Comparison of ENCODE assay signal across 10 mouse cellular contexts in genomic region chr2:45104066-45104465, GRCm38 (mm10). TPM values are rescaled to one million over a fixed set of nuclear protein-coding genes. Genes with fewer than 3 reads are reported as not detected.
A peak's percentile ranks its signal among the peaks of the same experiment; 100 is the strongest.
DNase-seq lines count a peak whose midpoint lies in the region; ATAC-seq and TF ChIP-seq lines count a peak whose summit lies in the region.
"Had no signal": no experiment of that assay in that cellular context is flagged by ENCODE, and none has a peak within 500 bp of the region (broad histone marks: within the 10 kb centered on the region; RNA-seq: fewer than 3 reads in every experiment).

No protein-coding gene starts in this region.

- no peaks in the 10 kb centered on the region for H3K9me3 ChIP-seq in lung, embryonic 15.5 days
- no peaks in the 10 kb centered on the region for H3K9me3 ChIP-seq in liver, embryonic 14.5 days (ENCODE audit: control insufficient read depth, low read length)
- H3K9me3 ChIP-seq in stomach, embryonic 15.5 days = no peaks in the 10 kb centered on the region

- peaks cover 5% of the 10 kb centered on the region for H3K27me3 ChIP-seq in lung, embryonic 15.5 days
- no peaks in the 10 kb centered on the region for H3K27me3 ChIP-seq in liver, embryonic 14.5 days (ENCODE audit: control insufficient read depth, insufficient read depth, low read length)
- no peaks in the 10 kb centered on the region for H3K27me3 ChIP-seq in stomach, embryonic 15.5 days (replicated peaks)

- no peak for TF ChIP-seq CTCF in gastrocnemius, adult 2 months (IDR thresholded peaks at IDR 0.05)
- no peak for TF ChIP-seq CTCF in liver, embryonic 14.5 days (IDR thresholded peaks at IDR 0.05; ENCODE audit: low read depth)

- intact Hi-C loops in gastrocnemius, adult 2 months (cut with DNase I) = no loop called here

- DNase-seq in gastrocnemius, adult 2 months = no peak
- no peak for DNase-seq in gastrocnemius, postnatal 25 days
- DNase-seq in lung, adult 18-20 months = no peak
- no peak for DNase-seq in liver, embryonic 14.5 days (ENCODE audit: low read depth in 3 of 3, low spot score in 3 of 3)
- no peak for DNase-seq in adrenal gland, postnatal 4 days (ENCODE audit: low spot score in 2 of 2)
- DNase-seq: cerebellum, adult 11 months; layer of hippocampus, postnatal 36 days had no signal

- no peak for TF ChIP-seq EP300 in liver, embryonic 14.5 days (IDR thresholded peaks at IDR 0.05; ENCODE audit: low read depth)

- peak overlapping the region; percentile 92 for H3K27ac ChIP-seq in gastrocnemius, adult 2 months
- peak overlapping the region; percentile 69 for H3K27ac ChIP-seq in lung, embryonic 15.5 days
- H3K27ac ChIP-seq in liver, embryonic 14.5 days = no peak overlapping the region
- peak overlapping the region; percentile 2; the same call in 1 of the 2 replicates for H3K27ac ChIP-seq in stomach, embryonic 15.5 days

- no peak for ATAC-seq in lung, embryonic 15.5 days (ENCODE audit: borderline replicate concordance, extremely low read depth, low FRiP score, low TSS enrichment)
- ATAC-seq in liver, embryonic 14.5 days (ENCODE audit: insufficient read depth) = no peak
- no peak for ATAC-seq in stomach, embryonic 15.5 days (ENCODE audit: insufficient read depth, low FRiP score, low read depth)
- ATAC-seq in activated CD4-positive, CD25-positive, alpha-beta regulatory T cell, adult 4 months = no peak

- WGBS in lung, embryonic 15.5 days = 15% methylated on average over 4 of the region's 4 CpGs
- 13% methylated on average over 4 of the region's 4 CpGs for WGBS in liver, embryonic 14.5 days (ENCODE audit: insufficient replicate concordance)
- 39% methylated on average over 4 of the region's 4 CpGs for WGBS in stomach, embryonic 15.5 days

- no peaks in the 10 kb centered on the region for H3K36me3 ChIP-seq in lung, embryonic 15.5 days
- no peaks in the 10 kb centered on the region; the same call in 1 of the 2 replicates for H3K36me3 ChIP-seq in liver, embryonic 14.5 days (replicated peaks; ENCODE audit: control insufficient read depth, insufficient read depth, low read depth)
- no peaks in the 10 kb centered on the region for H3K36me3 ChIP-seq in stomach, embryonic 15.5 days

- peaks cover 45% of the 10 kb centered on the region for H3K4me1 ChIP-seq in lung, embryonic 15.5 days
- peaks cover 36 to 54% of the 10 kb centered on the region in 2 experiments for H3K4me1 ChIP-seq in liver, embryonic 14.5 days (replicated peaks; ENCODE audit: control insufficient read depth in 2 of 2, insufficient read depth in 2 of 2, low read length in 1 of 2)
- peaks cover 9% of the 10 kb centered on the region for H3K4me1 ChIP-seq in stomach, embryonic 15.5 days

- H3K4me3 ChIP-seq in gastrocnemius, adult 2 months = peak overlapping the region; percentile 93
- H3K4me3 ChIP-seq in lung, embryonic 15.5 days = peak overlapping the region; percentile 10; the same call in 1 of the 2 replicates
- no peak overlapping the region for H3K4me3 ChIP-seq in liver, embryonic 14.5 days (ENCODE audit: insufficient read depth in 1 of 2, low read depth in 2 of 2, low read length in 2 of 2)
- H3K4me3 ChIP-seq in stomach, embryonic 15.5 days (replicated peaks) = 0 out of 2 replicates have a peak overlapping the region, but pooled peaks have one; percentile 22

- H3K9ac ChIP-seq in lung, embryonic 15.5 days = peak overlapping the region; percentile 21; the same call in 1 of the 2 replicates
- H3K9ac ChIP-seq in liver, embryonic 14.5 days (replicated peaks) = no peak overlapping the region
- H3K9ac ChIP-seq in stomach, embryonic 15.5 days = no peak overlapping the region

- H3K4me2 ChIP-seq in lung, embryonic 15.5 days = peak overlapping the region; percentile 74
- peak overlapping the region; percentile 9; the same call in 1 of the 2 replicates for H3K4me2 ChIP-seq in liver, embryonic 14.5 days (ENCODE audit: low read depth)
- peak overlapping the region; percentile 78; the same call in 1 of the 2 replicates for H3K4me2 ChIP-seq in stomach, embryonic 15.5 days

RNA-seq across cellular contexts. Expression of gene Zeb2, which starts 13.1 kb away (rescaled TPM):
- 10 to 100 TPM; 31.3 to 41.6 TPM for total RNA-seq in gastrocnemius, adult 2 months (2021)
- total RNA-seq in gastrocnemius, postnatal 25 days (2021) = 10 to 100 TPM; 39.6 to 47.4 TPM
- polyA plus RNA-seq in lung, embryonic 15.5 days (2015; fragmentation: Nextera tagmentation; extraction: Ambion mirVana) = 79.9 and 94.7 TPM in 2 replicates
- polyA plus RNA-seq in liver, embryonic 14.5 days (2012; rRNA removed) = 3.9 and 5.7 TPM in 2 replicates
- 9.9 and 11.4 TPM in 2 replicates for polyA plus RNA-seq in liver, embryonic 14.5 days (2014; fragmentation: Nextera tagmentation; extraction: Ambion mirVana)
- 46.5 and 49.9 TPM in 2 replicates for polyA plus RNA-seq in stomach, embryonic 15.5 days (2015; fragmentation: Nextera tagmentation; extraction: Ambion mirVana)
- 100 to 1,000 TPM; 169 to 173 TPM for total RNA-seq in adrenal gland, postnatal 4 days (2021)
- under 1 TPM; 0.71 to 0.83 TPM for polyA plus RNA-seq in activated CD4-positive, CD25-positive, alpha-beta regulatory T cell, adult 4 months (2017; shearing (Covaris generic))

Comparison
In these comparisons a context has a peak if more than half of its experiments do, and no peak if none do; other contexts are left out.
1. H3K4me3 ChIP-seq: peak in gastrocnemius, adult 2 months (single experiment), lung, embryonic 15.5 days (single experiment) and stomach, embryonic 15.5 days (single experiment); none in liver, embryonic 14.5 days (0 of 2).
2. H3K4me2 ChIP-seq: peak in every context shown above with its lines; median percentile 78 in stomach, embryonic 15.5 days; 74 in lung, embryonic 15.5 days; 9 in liver, embryonic 14.5 days.